Mouse (Mus musculus) urinary bladder, postnatal 4 days (tissue): ENCODE results near the gene Oxt.

Source experiments
- DNase-seq, 2 experiments: peaks; one replicate each; pipeline ENCODE4 v3.0.0; 2021 to 2022; ENCODE audit warnings: low spot score in 2 of 2

The Oxt gene

GRCm38 (mm10) chr2:130578148-130578547 is 2.2 kb downstream of the Oxt start:
- DNase-seq = no peak

- DNase-seq = no peak
Observed at GRCm38 (mm10) chr2:130579791-130580190, 3.8 kb downstream of the Oxt start.

GRCm38 (mm10) chr2:130581201-130581600 is 5.2 kb downstream of the Oxt start:
- no peak for DNase-seq

- DNase-seq = no peak
Observed at GRCm38 (mm10) chr2:130582552-130582951, 6.6 kb downstream of the Oxt start, which contains the start of gene Avp. Gene Avp (minus strand): TSS chr2:130582554.

GRCm38 (mm10) chr2:130583902-130584560 is 8.1 kb downstream of the Oxt start:
- no peak for DNase-seq

- no peak for DNase-seq
Observed at GRCm38 (mm10) chr2:130586016-130586415, 10.0 kb downstream of the Oxt start.

GRCm38 (mm10) chr2:130588373-130588772 is 12.4 kb downstream of the Oxt start:
- DNase-seq = no peak

GRCm38 (mm10) chr2:130589157-130589556 is 13.2 kb downstream of the Oxt start:
- no peak for DNase-seq

GRCm38 (mm10) chr2:130589761-130590160 is 13.8 kb downstream of the Oxt start:
- DNase-seq = no peak

GRCm38 (mm10) chr2:130591016-130591415 is 15.0 kb downstream of the Oxt start:
- no peak for DNase-seq

GRCm38 (mm10) chr2:130595596-130595995 is 19.6 kb downstream of the Oxt start:
- DNase-seq = no peak

GRCm38 (mm10) chr2:130597601-130598010 is 21.6 kb downstream of the Oxt start:
- DNase-seq = no peak

GRCm38 (mm10) chr2:130598399-130598798 is 22.4 kb downstream of the Oxt start:
- no peak for DNase-seq

GRCm38 (mm10) chr2:130602195-130602594 is 26.2 kb downstream of the Oxt start:
- no peak for DNase-seq

- no peak for DNase-seq
Observed at GRCm38 (mm10) chr2:130613091-130613490, 37.1 kb downstream of the Oxt start.

- no peak for DNase-seq
Observed at GRCm38 (mm10) chr2:130618972-130619371, 43.0 kb downstream of the Oxt start.
